Mouse (Mus musculus) cerebellum, postnatal 14 days (tissue): ENCODE measurements around the gene Cnnm1.

Source experiments
- DNase-seq, 2 experiments: peaks; one replicate each; pipeline ENCODE4 v3.0.0; 2021; ENCODE audit warnings: mixed read lengths in 2 of 2

Gene Cnnm1

DNA sequence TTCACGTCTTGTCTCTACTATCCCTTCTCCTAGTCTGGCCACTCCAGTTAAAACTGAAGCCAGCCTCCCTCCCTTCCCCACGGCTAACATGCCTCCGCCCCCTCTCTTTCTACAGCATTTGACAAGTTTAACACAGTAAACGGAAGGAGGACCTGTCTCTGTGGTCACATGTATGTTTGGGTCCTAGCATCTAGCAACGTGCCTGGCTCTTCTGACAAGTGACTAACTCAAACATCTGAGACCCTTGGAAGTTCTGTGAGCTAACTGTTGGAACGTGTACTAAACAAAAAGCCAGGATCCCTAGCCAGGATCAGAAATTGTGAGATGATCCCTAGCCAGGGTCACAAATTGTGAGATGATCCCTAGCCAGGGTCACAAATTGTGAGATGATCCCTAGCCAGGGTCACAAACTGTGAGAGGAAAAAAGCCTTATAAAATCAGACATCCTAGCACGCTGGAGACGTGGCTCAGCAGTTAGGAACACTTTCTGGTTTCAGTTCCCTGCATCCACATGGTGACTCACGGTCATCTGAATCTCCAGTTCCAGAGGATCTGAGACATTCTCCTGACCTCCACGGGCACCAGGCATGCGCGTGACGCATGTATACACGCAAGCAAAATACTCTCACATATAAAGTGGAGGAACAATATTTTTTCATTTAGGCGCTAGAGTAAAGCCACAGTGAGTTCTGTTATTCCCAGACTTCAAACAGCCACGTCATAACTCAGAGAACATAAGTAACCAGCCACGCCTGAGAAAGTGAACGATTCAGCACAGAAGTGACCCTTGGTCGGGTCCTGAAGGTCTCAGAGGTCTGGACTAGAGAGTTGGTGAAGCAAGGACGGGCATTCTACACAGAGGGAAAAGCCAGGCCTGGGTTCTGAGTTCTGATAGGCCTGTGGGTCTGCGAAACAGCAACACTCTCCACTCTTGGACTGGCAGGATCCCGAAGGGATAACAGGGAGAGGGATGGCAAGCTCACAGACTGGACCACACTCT is 71.7 kb downstream of the Cnnm1 start:
- DNase-seq = no peak

DNA sequence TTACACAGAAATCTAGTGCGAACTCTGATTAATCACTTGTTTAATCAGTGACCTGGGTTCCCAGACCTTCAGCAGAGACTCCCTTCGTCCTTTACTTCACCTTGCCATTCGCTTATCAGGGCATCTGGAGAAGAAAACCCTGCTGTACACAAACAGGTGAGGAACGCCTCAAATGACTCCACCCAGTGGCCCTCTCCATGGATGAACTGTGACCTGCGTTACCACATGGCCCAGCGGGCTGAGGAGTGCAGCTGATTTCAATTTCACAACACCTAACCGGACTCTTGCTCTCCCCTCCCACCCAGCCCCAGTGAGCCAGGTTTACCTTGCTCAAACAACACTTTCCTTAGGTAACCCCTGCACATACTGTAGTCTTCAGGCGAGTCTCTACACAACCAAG is 73.6 kb downstream of the Cnnm1 start:
- no peak for DNase-seq

DNA sequence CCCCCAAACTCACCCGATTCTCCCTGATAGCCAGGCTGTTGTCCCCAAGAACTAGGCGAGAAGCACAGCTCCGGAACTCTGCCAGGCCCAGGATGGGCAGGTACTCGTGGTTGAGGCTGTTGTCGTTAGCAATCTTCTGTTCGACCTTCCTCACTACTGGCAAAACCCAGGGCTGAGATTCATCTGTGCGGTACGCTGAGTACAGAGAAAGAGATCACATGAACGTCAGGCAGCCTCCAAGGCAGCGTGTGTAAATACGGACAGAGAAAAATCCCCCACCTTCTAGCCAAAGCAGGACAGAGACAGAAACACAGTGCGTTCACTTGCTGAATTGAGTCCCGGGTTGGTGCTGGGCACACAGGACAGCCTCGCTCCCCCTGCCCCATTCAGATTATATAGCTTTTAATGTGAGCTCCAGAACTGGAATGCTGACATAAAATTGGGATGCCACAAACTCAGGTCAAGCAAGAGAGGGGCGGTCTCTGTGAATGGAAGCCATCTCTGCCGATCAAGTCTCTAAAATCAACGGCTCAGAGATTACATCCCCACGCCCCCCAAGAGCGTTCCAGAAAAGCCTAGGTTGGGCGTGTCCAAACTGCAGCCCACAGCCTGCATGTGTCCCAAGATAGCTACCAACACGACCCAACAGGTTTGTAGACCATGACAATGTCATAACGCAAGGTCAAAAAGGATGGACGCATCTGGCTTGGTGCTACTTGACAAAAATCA is 75.6 kb downstream of the Cnnm1 start:
- no peak for DNase-seq

DNA sequence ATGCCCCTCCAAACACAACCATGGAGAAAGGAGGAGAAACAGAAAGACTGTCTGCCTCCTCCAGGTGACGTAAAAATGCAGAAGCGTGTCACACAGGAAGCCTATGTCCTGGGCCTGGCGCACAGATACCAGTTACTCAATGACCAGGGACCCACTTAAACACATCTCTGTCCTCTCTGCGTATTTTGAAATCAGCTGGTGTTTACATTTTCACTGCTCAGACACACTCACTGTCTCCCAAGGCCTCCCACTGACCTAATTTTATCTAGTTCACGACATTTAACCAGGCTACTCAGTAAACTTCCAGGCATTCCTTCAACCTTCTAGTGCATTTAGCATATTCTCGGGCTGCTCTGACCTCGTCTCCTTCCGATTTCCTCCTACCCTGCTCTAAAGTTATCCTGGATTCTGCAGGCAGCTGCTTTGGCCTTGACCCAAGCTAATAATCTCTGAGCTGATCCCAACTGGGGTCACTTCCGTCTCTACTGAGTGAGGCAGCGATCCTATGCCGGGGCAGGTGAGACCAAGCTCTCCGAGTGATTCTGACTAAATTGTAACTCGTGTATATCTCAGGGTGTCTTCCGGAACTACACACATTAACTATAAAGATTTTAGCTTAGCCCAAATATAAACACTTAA is 76.3 kb downstream of the Cnnm1 start:
- DNase-seq = no peak

DNA sequence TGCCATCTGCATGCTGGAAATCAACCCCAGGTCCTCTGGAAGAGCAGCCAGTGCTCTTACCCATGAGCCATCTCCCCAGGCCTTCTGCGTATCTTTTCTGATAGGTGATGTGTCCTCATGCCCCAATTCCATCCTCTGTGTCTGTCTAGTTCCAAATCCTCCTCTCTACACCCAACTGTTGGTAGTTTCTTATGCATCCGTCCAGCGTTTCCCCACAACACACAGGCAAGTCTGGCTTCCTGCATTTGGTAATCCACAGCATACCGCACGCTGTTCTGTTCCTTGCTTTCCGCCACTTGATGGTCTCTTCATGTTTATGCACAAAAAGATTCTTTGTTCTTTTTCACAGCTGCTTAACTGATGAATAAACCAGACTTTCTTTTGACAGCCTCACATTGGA is 77.1 kb downstream of the Cnnm1 start:
- DNase-seq = no peak

DNA sequence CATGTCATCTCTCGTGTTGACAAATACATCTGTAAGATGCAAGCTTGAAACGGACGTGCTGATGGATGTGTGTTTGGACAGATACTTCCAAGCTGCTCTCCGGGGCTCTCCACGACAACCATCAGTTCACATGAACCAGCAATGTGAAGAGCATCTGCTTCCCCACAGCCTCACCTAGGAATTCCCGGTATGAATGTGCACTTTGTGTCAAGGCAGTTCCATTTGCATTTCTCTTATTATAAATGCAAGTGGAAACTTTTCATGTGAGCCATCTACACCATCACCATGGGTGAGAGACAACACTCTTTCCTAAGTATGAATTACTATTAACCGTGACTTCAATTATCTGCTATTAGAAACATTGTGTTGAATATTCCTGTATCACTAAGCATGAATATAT is 77.6 kb downstream of the Cnnm1 start:
- no peak for DNase-seq

DNA sequence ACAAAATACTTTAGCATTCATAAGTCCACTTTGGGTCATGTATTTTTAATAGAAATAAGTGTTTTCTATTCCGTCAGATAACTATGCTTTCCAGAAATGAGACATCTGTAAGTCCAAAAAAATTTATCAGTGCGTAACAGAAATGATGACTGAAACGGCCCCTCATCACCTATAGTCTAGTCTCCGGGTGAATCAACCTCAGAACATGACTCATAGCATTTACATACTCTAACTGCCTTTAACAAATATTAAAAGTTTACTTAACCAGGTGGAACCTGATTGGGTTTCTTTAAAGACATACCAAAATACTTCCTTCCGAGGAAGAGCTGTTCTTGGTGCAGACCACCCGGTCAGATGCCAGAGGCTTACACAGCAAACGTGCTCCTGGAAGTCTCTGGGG is 78.0 kb downstream of the Cnnm1 start:
- DNase-seq = no peak

DNA sequence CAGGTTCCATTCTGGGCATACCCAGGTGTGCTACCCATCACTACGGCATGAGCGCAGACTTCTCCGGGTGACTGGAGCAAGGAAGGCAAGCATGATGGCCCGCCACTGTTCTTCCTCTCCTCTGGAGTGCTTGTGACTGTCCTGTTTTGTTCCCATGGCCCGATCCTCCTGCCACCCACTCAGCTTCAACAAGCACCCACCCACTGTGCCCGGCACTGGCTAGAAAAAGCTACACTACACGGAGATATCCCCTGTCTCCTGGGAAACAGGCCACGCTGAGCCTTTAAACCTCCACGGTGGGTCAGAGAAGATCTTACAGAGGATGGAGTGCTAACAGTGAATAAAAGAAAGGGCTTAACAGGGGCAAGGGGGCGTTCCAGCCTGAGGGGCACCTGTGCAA is 79.0 kb downstream of the Cnnm1 start:
- DNase-seq = no peak

DNA sequence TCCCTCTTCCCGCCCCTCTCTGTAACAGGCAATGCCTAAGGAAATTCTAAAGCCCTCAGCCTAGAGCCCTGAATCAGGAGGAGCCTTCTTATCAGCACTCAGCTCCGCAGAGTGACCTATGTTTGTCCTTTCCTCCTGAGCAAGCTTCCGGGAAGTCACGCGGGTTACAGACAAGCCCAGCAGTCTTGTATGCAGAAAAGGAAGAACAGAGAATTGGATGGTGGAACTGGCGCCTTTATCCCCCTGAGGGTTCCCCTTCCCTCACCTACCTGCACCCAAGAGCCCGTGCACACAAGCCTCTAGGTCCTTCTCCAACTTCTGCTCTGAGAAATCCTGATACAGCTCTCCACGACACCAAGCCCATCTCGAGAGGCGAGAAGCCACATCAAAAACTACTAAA is 80.2 kb downstream of the Cnnm1 start:
- no peak for DNase-seq

DNA sequence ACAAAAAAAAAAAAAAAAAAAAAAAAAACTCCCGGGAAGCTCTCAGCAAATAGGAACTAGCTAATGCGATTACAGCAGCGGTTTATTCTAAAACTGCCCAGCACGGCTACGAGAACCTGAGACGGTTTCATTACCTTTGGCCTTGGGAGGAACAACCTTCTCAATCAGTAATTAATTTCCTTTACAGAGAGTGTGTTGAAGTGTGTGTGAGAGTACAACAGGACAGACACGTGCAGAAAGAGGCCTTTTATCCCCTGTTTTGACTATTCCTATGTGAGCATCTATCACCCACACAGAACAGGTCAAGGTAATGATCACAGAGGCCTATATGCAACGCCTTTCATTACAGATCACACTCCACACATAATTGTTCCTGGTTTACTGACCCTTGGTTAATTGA is 81.1 kb downstream of the Cnnm1 start:
- no peak for DNase-seq

DNA sequence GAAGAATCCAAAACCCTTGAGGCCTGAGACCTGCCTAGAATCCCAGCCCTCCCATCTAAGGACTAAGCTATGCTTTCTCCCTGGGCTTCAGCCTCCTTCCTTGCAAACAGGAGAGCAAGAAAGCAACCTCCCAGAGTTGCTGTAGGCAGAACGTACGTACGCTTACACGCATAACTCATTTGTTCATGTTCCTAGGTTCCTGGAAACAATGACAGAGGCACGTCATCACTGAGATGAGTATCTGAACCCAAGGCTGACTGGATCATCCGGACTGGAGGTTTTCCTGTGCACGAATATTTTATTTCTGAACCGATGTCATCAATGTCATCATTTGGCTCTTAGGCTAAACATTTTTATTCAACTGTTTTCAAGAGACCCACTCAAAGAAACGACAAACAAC is 81.8 kb downstream of the Cnnm1 start:
- DNase-seq = no peak

DNA sequence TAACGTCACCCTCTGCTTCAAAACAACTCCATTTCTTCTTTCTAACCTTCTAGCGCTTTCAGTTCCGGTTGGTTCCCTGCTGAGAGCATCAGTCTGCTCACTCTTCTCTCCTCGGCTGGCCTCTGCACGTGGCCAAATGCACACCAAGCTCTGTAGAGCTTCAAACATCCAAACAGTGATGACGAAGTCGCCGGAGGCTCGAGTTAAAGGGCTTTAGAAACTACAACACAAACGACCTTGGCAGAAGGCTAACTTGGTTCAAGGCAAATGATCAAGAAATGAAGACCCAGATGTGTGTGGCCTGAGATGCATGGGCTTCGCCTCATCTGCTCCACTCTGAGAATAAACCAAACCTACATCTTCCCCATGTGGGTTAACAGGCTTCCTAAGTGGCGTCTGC is 83.3 kb downstream of the Cnnm1 start:
- DNase-seq = peak; percentile 41 to 53

DNA sequence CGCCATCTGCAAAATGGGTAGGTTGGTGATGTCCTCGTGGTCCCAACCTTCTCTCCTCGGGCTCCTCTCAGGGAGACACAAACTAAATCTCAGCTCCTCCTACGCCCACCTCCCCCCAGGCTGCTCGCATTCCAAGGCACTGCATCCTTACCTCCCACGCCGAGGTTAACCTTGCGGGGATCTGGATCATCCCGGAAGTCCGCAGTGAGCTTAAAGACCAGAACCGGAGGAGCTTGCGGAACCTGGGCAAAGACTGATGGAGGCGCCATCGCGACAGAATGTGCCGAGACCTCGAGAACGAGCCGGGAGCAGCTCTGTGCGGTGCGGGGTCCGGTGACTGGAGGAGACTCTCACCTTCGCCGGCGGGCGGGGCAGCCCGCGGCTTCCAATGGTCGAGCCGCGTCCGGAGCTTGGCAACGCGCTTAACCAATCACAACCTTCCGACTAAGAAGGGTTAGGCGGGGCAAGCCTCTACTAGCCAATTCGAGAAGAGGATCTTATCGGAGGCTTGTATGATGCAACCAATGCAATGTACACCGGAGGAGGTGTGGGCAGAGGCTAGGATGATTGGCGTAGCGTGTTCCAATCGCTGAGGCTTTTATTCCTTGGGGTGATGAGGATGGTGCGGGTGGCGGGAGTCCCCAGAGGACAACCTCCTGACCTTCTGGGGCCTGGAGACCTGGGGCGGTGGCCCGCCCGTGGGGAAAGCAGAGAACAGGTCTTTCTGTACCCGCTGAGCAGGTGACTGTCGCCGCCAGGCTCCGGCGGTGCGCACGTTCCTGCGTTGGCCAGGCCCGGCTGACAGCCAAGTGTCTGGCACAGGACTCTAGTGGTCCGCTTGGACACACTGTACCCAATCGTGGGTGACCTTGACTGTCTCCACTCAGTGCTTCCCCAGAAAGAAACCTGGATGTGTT is 84.2 kb downstream of the Cnnm1 start, which contains the start of gene Got1:
Gene Got1 (minus strand): TSS at position 419 of the 917 bp plus-strand sequence.
- peak; percentile 97 for DNase-seq

DNA sequence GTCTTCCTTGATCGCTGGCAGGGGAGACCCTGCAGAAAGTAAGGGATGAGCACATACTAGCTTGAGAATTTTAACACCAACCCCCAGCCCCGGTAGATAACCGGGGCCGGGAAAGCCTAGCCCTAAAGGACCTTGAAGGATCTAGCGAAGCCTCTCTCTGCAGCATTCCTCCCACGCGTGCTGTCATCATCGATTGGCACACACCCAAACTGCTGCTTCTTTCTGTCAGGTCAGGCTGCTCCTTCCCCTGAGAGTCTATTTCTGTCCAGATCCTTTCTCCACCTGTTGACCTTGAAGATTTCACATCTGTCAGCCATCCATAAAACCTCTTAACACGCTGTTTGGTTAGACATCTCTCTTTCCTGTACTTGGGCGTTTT is 84.9 kb downstream of the Cnnm1 start:
- DNase-seq = peak in 1 of 2 experiments; percentile 82

DNA sequence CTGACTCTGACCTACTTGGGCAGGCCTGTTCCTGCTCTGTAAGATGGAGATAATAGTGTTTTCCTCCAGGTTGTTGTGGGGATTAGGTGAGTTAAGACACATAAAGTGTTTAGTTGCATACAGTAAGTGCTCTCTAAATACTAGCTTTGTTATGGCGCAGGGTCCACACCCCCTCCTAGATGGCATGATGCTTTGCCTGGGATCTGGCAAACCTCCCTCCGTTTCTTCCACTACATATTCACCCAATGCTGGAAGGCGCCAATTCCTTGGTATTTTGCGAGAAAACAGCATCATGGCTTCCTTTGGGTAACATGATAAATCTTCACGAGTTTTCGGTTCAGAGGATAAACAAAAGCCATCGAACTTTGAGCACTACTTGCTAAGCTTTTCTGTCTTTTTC is 85.3 kb downstream of the Cnnm1 start:
- DNase-seq = peak in 1 of 2 experiments; percentile 28

DNA sequence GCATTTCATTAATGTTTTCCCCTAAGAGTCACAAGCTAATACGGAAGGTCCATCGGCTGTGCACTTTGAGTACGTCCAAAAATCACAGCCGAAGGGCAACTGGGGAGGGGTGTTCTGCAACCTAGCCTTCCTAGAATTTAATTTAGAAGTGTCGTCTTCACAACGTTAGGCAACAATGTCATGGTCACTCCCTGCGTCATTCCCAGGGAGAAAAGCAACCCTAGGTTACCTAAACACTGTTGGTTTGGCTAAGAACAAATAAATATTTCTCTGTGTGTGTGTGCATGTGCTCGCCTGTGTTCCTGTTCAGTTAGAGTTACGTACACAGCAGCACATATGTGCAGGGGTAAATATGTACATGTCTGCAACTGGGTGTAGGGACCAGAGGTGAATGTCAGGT is 85.8 kb downstream of the Cnnm1 start:
- DNase-seq = no peak

DNA sequence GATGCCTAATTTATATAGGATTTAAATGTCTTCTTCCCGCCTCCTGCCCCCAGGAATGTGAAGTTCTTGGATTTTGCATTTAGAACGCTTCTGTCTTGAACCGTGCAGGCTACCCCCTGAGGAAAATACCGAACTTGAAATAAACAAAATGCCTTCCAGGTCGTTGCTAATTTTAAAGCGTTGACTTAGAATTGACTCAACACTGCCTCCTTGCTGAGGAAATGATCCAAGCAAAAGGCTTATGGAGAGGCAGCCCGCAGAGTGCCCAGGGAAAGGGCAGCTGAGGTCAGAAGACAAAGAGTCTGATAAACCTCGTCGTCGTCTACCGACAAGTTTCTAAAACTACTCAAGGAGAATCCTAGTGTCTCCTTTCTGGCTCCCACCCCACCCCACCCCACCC is 86.9 kb downstream of the Cnnm1 start:
- peak; percentile 33 to 46 for DNase-seq

DNA sequence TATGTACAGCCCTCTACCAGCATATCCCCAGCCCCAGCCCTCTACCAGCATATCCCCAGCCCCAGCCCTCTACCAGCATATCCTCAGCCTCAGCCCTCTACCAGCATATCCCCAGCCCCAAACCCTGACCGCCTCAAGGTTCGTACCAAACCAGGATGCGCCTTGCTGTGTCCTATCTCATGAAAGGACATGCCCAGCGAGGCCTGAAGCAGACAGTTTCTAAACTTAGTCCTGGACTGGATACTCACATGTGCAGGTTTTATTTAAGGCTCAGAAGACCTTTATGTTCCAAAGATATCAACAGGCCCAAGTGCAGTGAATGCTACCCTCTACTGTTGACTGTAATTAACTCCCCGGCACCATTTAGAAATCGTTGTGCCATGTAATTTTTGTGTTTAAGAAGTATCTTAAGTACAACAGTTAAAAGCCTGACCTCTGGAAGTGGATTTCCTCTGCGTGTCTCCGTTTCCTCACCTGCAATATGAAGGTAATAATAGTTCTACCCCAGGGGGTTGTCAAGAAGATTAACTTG is 87.9 kb downstream of the Cnnm1 start:
- no peak for DNase-seq

DNA sequence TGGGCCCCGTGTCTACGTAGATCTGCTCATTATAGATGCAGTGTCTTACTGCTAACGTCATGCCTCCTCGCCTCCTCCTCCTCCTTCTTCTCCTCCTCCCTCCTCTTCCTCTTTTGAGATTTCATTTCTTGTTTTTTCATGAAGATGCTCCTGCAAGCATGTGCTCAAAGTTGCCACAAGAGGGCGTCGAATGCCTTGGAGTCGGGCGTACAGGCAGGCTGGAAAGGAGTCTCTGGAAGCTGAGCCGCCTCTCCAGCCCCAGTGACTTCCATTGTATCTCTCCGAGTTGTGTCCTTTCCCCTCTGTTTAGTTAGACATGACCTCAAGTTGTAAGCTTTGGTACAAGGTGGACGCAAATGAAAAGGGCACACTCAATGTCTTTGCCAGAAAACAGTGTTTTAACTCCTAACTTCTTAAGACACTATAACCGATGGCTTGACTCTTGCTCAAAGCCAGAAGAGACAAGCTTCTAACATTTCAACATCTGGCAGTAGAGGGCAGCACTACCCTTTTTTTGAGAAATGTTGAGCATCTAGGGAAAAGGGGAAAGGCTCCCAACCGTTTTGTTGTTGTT is 90.0 kb downstream of the Cnnm1 start:
- DNase-seq = peak; percentile 77 to 79

DNA sequence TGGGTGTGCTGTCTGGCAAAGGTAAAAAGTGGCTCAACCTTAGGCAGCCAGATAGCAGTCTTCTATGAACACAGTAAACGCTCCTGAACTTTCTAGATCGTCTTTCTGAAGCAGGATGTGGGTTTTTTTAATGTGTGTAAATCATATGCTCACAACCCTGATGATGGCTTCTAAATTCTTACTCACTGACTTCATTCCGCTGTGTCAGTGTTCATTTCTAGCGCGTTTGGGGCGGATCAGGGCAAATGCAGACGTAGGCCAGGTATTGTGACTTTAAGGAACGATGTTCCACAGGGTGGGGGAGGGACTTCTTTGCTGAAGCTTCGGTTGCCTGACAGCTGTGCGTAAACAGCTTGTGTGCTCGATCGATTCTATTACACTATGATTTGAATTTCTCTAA is 90.7 kb downstream of the Cnnm1 start:
- DNase-seq = no peak

DNA sequence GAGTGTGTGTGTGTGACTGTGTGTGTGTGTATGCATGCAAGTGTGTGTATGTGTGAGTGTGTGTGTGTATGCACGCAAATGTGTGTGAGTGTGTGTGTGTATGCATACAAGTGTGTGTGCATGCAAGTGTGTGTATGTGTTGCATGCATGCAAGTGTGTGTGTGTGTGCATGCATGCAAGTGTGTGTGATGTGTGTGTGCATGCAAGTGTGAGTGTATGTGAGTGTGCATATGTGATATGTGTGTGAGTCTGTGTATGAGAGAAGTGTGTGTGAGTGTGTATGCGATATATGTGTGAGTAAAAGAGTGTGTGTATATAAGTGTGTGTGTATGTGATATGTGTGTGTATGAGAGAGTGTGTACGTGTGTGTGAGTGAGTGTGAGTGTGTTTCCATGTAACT is 95.1 kb downstream of the Cnnm1 start:
- no peak for DNase-seq
